Mouse (Mus musculus) yolk sac, embryonic 10.5 days (tissue): Measurements from ENCODE around the gene Zfp747.
"Not testable (repeated sequence)": the region's sequence is repeated elsewhere in the genome, so short reads cannot be mapped to it uniquely, and the experiment has no call there.

ENCODE experiments used
- DNase-seq: peaks from one replicate; pipeline ENCODE4 v3.0.0-alpha.2; 2017; ENCODE audit warnings: low spot score

Zfp747 gene

GRCm38 (mm10) chr7:127371213-127371612 lies 4.6 kb downstream of the Zfp747 start:
- DNase-seq: no peak

GRCm38 (mm10) chr7:127366249-127366648 lies 9.6 kb downstream of the Zfp747 start:
- DNase-seq: no peak

- DNase-seq: no peak
Observed at GRCm38 (mm10) chr7:127364166-127364565, 11.7 kb downstream of the Zfp747 start.

- no peak for DNase-seq
Observed at GRCm38 (mm10) chr7:127363475-127363921, 12.4 kb downstream of the Zfp747 start.

- not testable (repeated sequence) for DNase-seq
Observed at GRCm38 (mm10) chr7:127362418-127362817, 13.4 kb downstream of the Zfp747 start.

- DNase-seq: no peak
Observed at GRCm38 (mm10) chr7:127361449-127361848, 14.4 kb downstream of the Zfp747 start.

GRCm38 (mm10) chr7:127360265-127360664 lies 15.6 kb downstream of the Zfp747 start:
- no peak for DNase-seq

GRCm38 (mm10) chr7:127358472-127358871 lies 17.4 kb downstream of the Zfp747 start:
- DNase-seq: no peak

GRCm38 (mm10) chr7:127357871-127358270 lies 18.0 kb downstream of the Zfp747 start:
- DNase-seq: no peak

GRCm38 (mm10) chr7:127355796-127356195 lies 20.1 kb downstream of the Zfp747 start:
- DNase-seq: no peak

GRCm38 (mm10) chr7:127351230-127352004 lies 24.4 kb downstream of the Zfp747 start:
- no peak for DNase-seq

- peak; percentile 67 for DNase-seq
Observed at GRCm38 (mm10) chr7:127346676-127347075, 29.2 kb downstream of the Zfp747 start.

- DNase-seq: peak; percentile 97
Observed at GRCm38 (mm10) chr7:127345512-127346325, 30.1 kb downstream of the Zfp747 start, which contains the start of gene Zfp768. Zfp768 (minus strand) TSS chr7:127345589.

- peak; percentile 90 for DNase-seq
Observed at GRCm38 (mm10) chr7:127345092-127345491, 30.8 kb downstream of the Zfp747 start.

- DNase-seq: no peak
Observed at GRCm38 (mm10) chr7:127344371-127344770, 31.5 kb downstream of the Zfp747 start.

- no peak for DNase-seq
Observed at GRCm38 (mm10) chr7:127343351-127344019, 32.4 kb downstream of the Zfp747 start.

GRCm38 (mm10) chr7:127342888-127343287 lies 33.0 kb downstream of the Zfp747 start:
- no peak for DNase-seq

- DNase-seq: no peak
Observed at GRCm38 (mm10) chr7:127342332-127342731, 33.5 kb downstream of the Zfp747 start.

- DNase-seq: not testable (repeated sequence)
Observed at GRCm38 (mm10) chr7:127341861-127342260, 34.0 kb downstream of the Zfp747 start.

GRCm38 (mm10) chr7:127341356-127341755 lies 34.5 kb downstream of the Zfp747 start:
- DNase-seq: no peak

- no peak for DNase-seq
Observed at GRCm38 (mm10) chr7:127337636-127338035, 38.2 kb downstream of the Zfp747 start.

- DNase-seq: no peak
Observed at GRCm38 (mm10) chr7:127335604-127336003, 40.2 kb downstream of the Zfp747 start.
